In genomic region chr12:58822971-58823370, GRCm38 (mm10) we compare ENCODE assay signal across 25 mouse cellular contexts.
DNase-seq lines count a peak whose midpoint lies in the region; ATAC-seq and TF ChIP-seq lines count a peak whose summit lies in the region.
"Had no signal": no experiment of that assay in that cellular context is flagged by ENCODE, and none has a peak within 500 bp of the region (broad histone marks: within the 10 kb centered on the region; RNA-seq: fewer than 3 reads in every experiment).

No protein-coding gene starts in this region.

- H3K4me3 ChIP-seq in lung, postnatal 0 days (ENCODE audit: low read depth, low read length): no peak overlapping the region
- H3K4me3 ChIP-seq in liver, embryonic 13.5 days (replicated peaks): no peak overlapping the region
- H3K4me3 ChIP-seq: embryonic facial prominence, embryonic 13.5 days; erythroblast, embryonic 14.5 days; forebrain, embryonic 12.5 days; gastrocnemius, adult 2 months; hindbrain, embryonic 15.5 days; limb, embryonic 10.5 days; midbrain, embryonic 15.5 days; myocyte; neural tube, embryonic 13.5 days had no signal

- H3K4me2 ChIP-seq in lung, postnatal 0 days (replicated peaks; ENCODE audit: low read depth, low read length): no peak overlapping the region
- no peak overlapping the region for H3K4me2 ChIP-seq in liver, embryonic 13.5 days
- H3K4me2 ChIP-seq: embryonic facial prominence, embryonic 13.5 days; forebrain, embryonic 12.5 days; hindbrain, embryonic 15.5 days; midbrain, embryonic 15.5 days; neural tube, embryonic 13.5 days had no signal

- DNase-seq in lung, postnatal 0 days (ENCODE audit: low spot score): no peak
- no peak for DNase-seq in lung, postnatal 25 days (ENCODE audit: low spot score)
- no peak for DNase-seq in liver, embryonic 13.5 days
- no peak for DNase-seq in MN1 (ENCODE audit: low spot score)
- DNase-seq in urinary bladder, postnatal 4 days (ENCODE audit: low spot score in 2 of 2): no peak
- DNase-seq: adrenal gland, postnatal 14 days; cerebellum, adult 11 months; cerebellum, postnatal 10 days; gastrocnemius, adult 2 months; heart, postnatal 36 days; kidney, adult 2 months; lung, adult 18-20 months had no signal

- TF ChIP-seq EP300 in lung, postnatal 0 days (IDR thresholded peaks at IDR 0.05): no peak

- no peaks in the 10 kb centered on the region for H3K4me1 ChIP-seq in lung, postnatal 0 days (ENCODE audit: insufficient read depth, low read depth, low read length)
- H3K4me1 ChIP-seq in liver, embryonic 13.5 days (replicated peaks): peaks cover 15% of the 10 kb centered on the region; the same call in 1 of the 2 replicates
- H3K4me1 ChIP-seq: embryonic facial prominence, embryonic 13.5 days; forebrain, embryonic 12.5 days; hindbrain, embryonic 15.5 days; limb, embryonic 10.5 days; midbrain, embryonic 15.5 days; neural tube, embryonic 13.5 days had no signal

- no peaks in the 10 kb centered on the region for H3K27me3 ChIP-seq in lung, postnatal 0 days (replicated peaks; ENCODE audit: insufficient read depth, low read length)
- no peaks in the 10 kb centered on the region for H3K27me3 ChIP-seq in liver, embryonic 13.5 days
- H3K27me3 ChIP-seq: CH12.LX; embryonic facial prominence, embryonic 13.5 days; forebrain, embryonic 12.5 days; hindbrain, embryonic 15.5 days; midbrain, embryonic 15.5 days; neural tube, embryonic 13.5 days had no signal

- no peak overlapping the region for H3K9ac ChIP-seq in lung, postnatal 0 days (replicated peaks; ENCODE audit: low read depth)
- H3K9ac ChIP-seq in liver, embryonic 13.5 days: no peak overlapping the region
- H3K9ac ChIP-seq: embryonic facial prominence, embryonic 13.5 days; forebrain, embryonic 12.5 days; hindbrain, embryonic 15.5 days; midbrain, embryonic 15.5 days; neural tube, embryonic 13.5 days had no signal

- TF ChIP-seq CTCF in lung, postnatal 0 days (IDR thresholded peaks at IDR 0.05): no peak

- H3K36me3 ChIP-seq in lung, postnatal 0 days (ENCODE audit: insufficient read depth, low read length): no peaks in the 10 kb centered on the region
- no peaks in the 10 kb centered on the region for H3K36me3 ChIP-seq in liver, embryonic 13.5 days
- H3K36me3 ChIP-seq: embryonic facial prominence, embryonic 13.5 days; forebrain, embryonic 12.5 days; G1E; hindbrain, embryonic 15.5 days; limb, embryonic 10.5 days; midbrain, embryonic 15.5 days; neural tube, embryonic 13.5 days had no signal

- peak; percentile 43 for ATAC-seq in lung, postnatal 0 days
- peak; percentile 93 for ATAC-seq in common myeloid progenitor, adult 5-6 weeks (replicated peaks; ENCODE audit: low read depth, poor library complexity, severe bottlenecking)
- ATAC-seq in liver, embryonic 13.5 days (ENCODE audit: low read depth): peak; percentile 75
- peak; percentile 95 for ATAC-seq in megakaryocyte-erythroid progenitor cell, adult 5-6 weeks (replicated peaks; ENCODE audit: low FRiP score, low TSS enrichment, poor library complexity, severe bottlenecking)
- ATAC-seq: midbrain, embryonic 15.5 days had no signal

- no peaks in the 10 kb centered on the region for H3K9me3 ChIP-seq in lung, postnatal 0 days (ENCODE audit: low read length)
- no peaks in the 10 kb centered on the region for H3K9me3 ChIP-seq in liver, embryonic 13.5 days (replicated peaks)
- H3K9me3 ChIP-seq: embryonic facial prominence, embryonic 13.5 days; forebrain, embryonic 12.5 days; G1E; hindbrain, embryonic 15.5 days; limb, embryonic 10.5 days; midbrain, embryonic 15.5 days; neural tube, embryonic 13.5 days had no signal

- 52% methylated on average over 3 of the region's 3 CpGs for WGBS in lung, postnatal 0 days
- WGBS in liver, embryonic 13.5 days (ENCODE audit: insufficient replicate concordance): 15% methylated on average over 3 of the region's 3 CpGs

- H3K27ac ChIP-seq in lung, postnatal 0 days (ENCODE audit: low read length): no peak overlapping the region
- H3K27ac ChIP-seq in liver, embryonic 13.5 days: no peak overlapping the region
- H3K27ac ChIP-seq: embryonic facial prominence, embryonic 13.5 days; forebrain, embryonic 12.5 days; gastrocnemius, adult 2 months; hindbrain, embryonic 15.5 days; kidney, postnatal 0 days; limb, embryonic 10.5 days; midbrain, embryonic 15.5 days; neural tube, embryonic 13.5 days had no signal

Comparison
In these comparisons a context has a peak if more than half of its experiments do, and no peak if none do; other contexts are left out.
1. ATAC-seq: peak in every context shown above with its lines; median percentile 95 in megakaryocyte-erythroid progenitor cell, adult 5-6 weeks; 93 in common myeloid progenitor, adult 5-6 weeks; 75 in liver, embryonic 13.5 days; 43 in lung, postnatal 0 days.